Mouse (Mus musculus): Measurements from ENCODE around the gene Gdpgp1. TPM values are rescaled to one million over a fixed set of nuclear protein-coding genes. Genes with fewer than 3 reads are reported as not detected.

The Gdpgp1 gene
- 1 to 10 TPM; 6.9 to 8.1 TPM for total RNA-seq (2023)

GRCm38 (mm10) chr7:80232489-80233029, at the start of gene Gdpgp1, which contains the start of gene Cib1:
TSS of gene Gdpgp1 (plus strand) at chr7:80232865.
TSS of gene Cib1 (minus strand) at chr7:80232813.

GRCm38 (mm10) chr7:80186531-80187296, 46.0 kb upstream of the Gdpgp1 start, which contains the start of gene Sema4b:
TSS of gene Sema4b (plus strand) at chr7:80186841.

GRCm38 (mm10) chr7:80246148-80246721, 13.6 kb downstream of the Gdpgp1 start, which contains the start of gene Ttll13:
TSS of gene Ttll13 (plus strand) at chr7:80246376.

GRCm38 (mm10) chr7:80260625-80261371, 28.1 kb downstream of the Gdpgp1 start, which contains the start of gene Ngrn:
TSS of gene Ngrn (plus strand) at chr7:80261215.

GRCm38 (mm10) chr7:80268897-80269750, 36.5 kb downstream of the Gdpgp1 start, which contains the start of gene Vps33b:
TSS of gene Vps33b (plus strand) at chr7:80269649.

Other genes starting within 250 kb of the Gdpgp1 start
- gene Zfp710, start 208.1 kb upstream of the Gdpgp1 start, total RNA-seq (2023), result 10 to 100 TPM; 27.9 to 35.9 TPM
- gene Idh2, start 117.5 kb upstream of the Gdpgp1 start, total RNA-seq (2023), result 10 to 100 TPM; 38.1 to 41.4 TPM
- gene Sema4b, start 46.0 kb upstream of the Gdpgp1 start, total RNA-seq (2023), result 10 to 100 TPM; 49.1 to 50.8 TPM
- gene Cib1, start 52 bp upstream of the Gdpgp1 start, total RNA-seq (2023), result 10 to 100 TPM; 46.9 to 58.5 TPM
- gene Ttll13, start 13.5 kb downstream of the Gdpgp1 start, total RNA-seq (2023), result 1 to 10 TPM in 1 of 2 experiments, under 1 TPM in 1; 0.41 to 1.0 TPM
- gene Ngrn, start 28.4 kb downstream of the Gdpgp1 start, total RNA-seq (2023), result 10 to 100 TPM; 21.1 to 21.8 TPM
- 10 to 100 TPM; 30.0 to 36.6 TPM for gene Vps33b, start 36.8 kb downstream of the Gdpgp1 start, total RNA-seq (2023)
- gene Prc1, start 61.6 kb downstream of the Gdpgp1 start, total RNA-seq (2023), result 1 to 10 TPM; 7.9 to 8.1 TPM
- 10 to 100 TPM; 31.3 to 36.6 TPM for gene Rccd1, start 91.6 kb downstream of the Gdpgp1 start, total RNA-seq (2023)
- 100 to 1,000 TPM; 114 to 117 TPM for gene Unc45a, start 108.1 kb downstream of the Gdpgp1 start, total RNA-seq (2023)
- gene Hddc3, start 110.2 kb downstream of the Gdpgp1 start, total RNA-seq (2023), result 1 to 10 TPM; 7.5 to 8.3 TPM
- 100 to 1,000 TPM; 101 to 118 TPM for gene Man2a2, start 138.5 kb downstream of the Gdpgp1 start, total RNA-seq (2023)
- 10 to 100 TPM in 1 of 2 experiments, 1 to 10 TPM in 1; 5.2 to 11.5 TPM for gene Fes, start 155.1 kb downstream of the Gdpgp1 start, total RNA-seq (2023)
- 10 to 100 TPM; 73.1 to 73.7 TPM for gene Furin, start 172.6 kb downstream of the Gdpgp1 start, total RNA-seq (2023)

All from T-cell, adult 66 days (primary cell).